14 mouse cellular contexts compared by ENCODE assay signal in the genomic region with DNA sequence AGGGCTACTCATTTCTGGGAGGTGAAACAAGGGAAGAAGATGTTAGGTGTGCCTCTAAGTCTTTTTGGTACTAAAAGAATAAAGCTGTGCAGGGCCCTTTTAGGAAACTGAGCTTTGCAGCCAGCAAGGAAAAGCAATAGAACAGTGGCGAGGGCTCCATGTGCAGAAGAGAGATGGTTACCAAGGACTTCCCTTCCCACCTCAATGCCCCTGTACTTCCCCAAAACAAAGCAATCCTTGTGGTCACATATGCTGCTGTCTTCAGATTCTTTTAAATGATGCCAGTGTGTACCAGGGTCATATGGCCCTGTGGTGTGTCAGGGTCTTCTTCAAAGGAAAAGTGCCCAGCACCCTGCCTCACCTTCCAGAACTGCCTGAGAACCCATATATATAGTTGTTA.
"Had no signal": no experiment of that assay in that cellular context is flagged by ENCODE, and none has a peak within 500 bp of the region (broad histone marks: within the 10 kb centered on the region; RNA-seq: fewer than 3 reads in every experiment).

No protein-coding gene starts in this region.

- ATAC-seq: intestine, embryonic 16.5 days had no signal

- H3K9me3 ChIP-seq: limb, embryonic 10.5 days; lung, embryonic 15.5 days; midbrain, embryonic 10.5 days; neural tube, embryonic 15.5 days had no signal

- H3K9ac ChIP-seq: liver, embryonic 14.5 days; lung, embryonic 15.5 days; neural tube, embryonic 15.5 days had no signal

- H3K4me3 ChIP-seq: left cerebral cortex, adult 2 months; limb, embryonic 10.5 days; lung, embryonic 15.5 days; midbrain, embryonic 10.5 days; myocyte; neural tube, embryonic 15.5 days had no signal

- H3K27ac ChIP-seq: left cerebral cortex, adult 2 months; limb, embryonic 10.5 days; liver, embryonic 14.5 days; lung, embryonic 15.5 days; midbrain, embryonic 10.5 days; neural tube, embryonic 15.5 days had no signal

- H3K27me3 ChIP-seq: lung, embryonic 15.5 days; neural tube, embryonic 15.5 days had no signal

- H3K4me1 ChIP-seq: limb, embryonic 10.5 days; lung, embryonic 15.5 days; midbrain, embryonic 10.5 days; neural tube, embryonic 15.5 days had no signal

- DNase-seq: kidney, adult 2 months; kidney, postnatal 25 days; lung, postnatal 14 days; midbrain, embryonic 14.5 days; right cerebral cortex, postnatal 4 days; thymus, postnatal 36 days had no signal
